14 mouse cellular contexts compared by ENCODE assay signal in genomic region chr14:25385644-25386043, GRCm38 (mm10).
DNase-seq lines count a peak whose midpoint lies in the region; ATAC-seq and TF ChIP-seq lines count a peak whose summit lies in the region.
"Had no signal": no experiment of that assay in that cellular context is flagged by ENCODE, and none has a peak within 500 bp of the region (broad histone marks: within the 10 kb centered on the region; RNA-seq: fewer than 3 reads in every experiment).

No protein-coding gene starts in this region.

- H3K4me2 ChIP-seq in lung, embryonic 14.5 days = no peak overlapping the region
- H3K4me2 ChIP-seq: limb, embryonic 13.5 days had no signal

- 49% methylated on average over 5 of the region's 5 CpGs for WGBS in lung, embryonic 14.5 days

- no peak overlapping the region for H3K4me3 ChIP-seq in lung, embryonic 14.5 days (ENCODE audit: low read depth, low read length)
- H3K4me3 ChIP-seq: limb, embryonic 13.5 days; myocyte had no signal

- no peaks in the 10 kb centered on the region for H3K36me3 ChIP-seq in lung, embryonic 14.5 days (ENCODE audit: insufficient read depth)
- H3K36me3 ChIP-seq: limb, embryonic 13.5 days had no signal

- ATAC-seq in lung, embryonic 14.5 days (ENCODE audit: insufficient read depth) = no peak
- ATAC-seq: inflammation-experienced regulatory T-cells, adult 6 months had no signal

- DNase-seq in kidney, adult 11 months = peak; percentile 36
- DNase-seq in kidney, postnatal 10 days = no peak
- DNase-seq in lung, embryonic 14.5 days = peak; percentile 27
- no peak for DNase-seq in lung, postnatal 4 days
- DNase-seq in kidney, postnatal 36 days = peak; percentile 40 to 49
- no peak for DNase-seq in frontal cortex, adult 2 months (ENCODE audit: extremely low spot score in 1 of 2, low spot score in 1 of 2)
- DNase-seq in urinary bladder, adult 18-20 months (ENCODE audit: low spot score in 2 of 2) = no peak
- DNase-seq: adrenal gland, postnatal 25 days; layer of hippocampus, postnatal 36 days; right cerebral cortex, postnatal 4 days; thymus, postnatal 4 days had no signal

- H3K27me3 ChIP-seq in lung, embryonic 14.5 days (ENCODE audit: insufficient read depth, low read length) = no peaks in the 10 kb centered on the region
- H3K27me3 ChIP-seq: limb, embryonic 13.5 days had no signal

- no peaks in the 10 kb centered on the region for H3K9me3 ChIP-seq in lung, embryonic 14.5 days (ENCODE audit: low read depth, low read length)
- H3K9me3 ChIP-seq: limb, embryonic 13.5 days had no signal

- peaks cover 8% of the 10 kb centered on the region; the same call in 1 of the 2 replicates for H3K4me1 ChIP-seq in lung, embryonic 14.5 days (ENCODE audit: insufficient read depth)

- H3K9ac ChIP-seq in lung, embryonic 14.5 days = no peak overlapping the region
- H3K9ac ChIP-seq: limb, embryonic 13.5 days had no signal

- TF ChIP-seq CTCF in lung, embryonic 14.5 days (IDR thresholded peaks at IDR 0.05; ENCODE audit: low read depth) = peak; percentile 48; the same call in 1 of the 2 replicates

- H3K27ac ChIP-seq in lung, embryonic 14.5 days (ENCODE audit: low read depth) = no peak overlapping the region
- H3K27ac ChIP-seq: limb, embryonic 13.5 days had no signal

Comparison
In these comparisons a context has a peak if more than half of its experiments do, and no peak if none do; other contexts are left out.
1. DNase-seq: peak in kidney, adult 11 months (single experiment), lung, embryonic 14.5 days (single experiment) and kidney, postnatal 36 days (2 of 2); none in kidney, postnatal 10 days (single experiment), lung, postnatal 4 days (0 of 2), frontal cortex, adult 2 months (0 of 2) and urinary bladder, adult 18-20 months (0 of 2).